Mouse (Mus musculus) forebrain, embryonic 11.5 days (tissue): Measurements from ENCODE around the gene Tmco1. TPM values are rescaled to one million over a fixed set of nuclear protein-coding genes. Genes with fewer than 3 reads are reported as not detected.
A peak's percentile ranks its signal among the peaks of the same experiment; 100 is the strongest.

Source experiments
- ATAC-seq: fragments of 200-750 bp; cut with Nextera tagmentation; replicated peaks from 2 replicates; pipeline ENCODE4 v1.8.0; 2017; ENCODE audit warnings: moderate TSS enrichment; ENCODE audit not compliant: low FRiP score
- DNase-seq: peaks from one replicate; pipeline ENCODE4 v3.0.0-alpha.2; 2017; ENCODE audit warnings: low spot score
- H3K27ac ChIP-seq: fragments of 300-500 bp; sonication (generic); 2 replicates; pipeline ENCODE4 v1.5.1; 2014; ENCODE audit warnings: low read depth, low read length
- H3K27me3 ChIP-seq: fragments of 300-500 bp; sonication (generic); 2 replicates; pipeline ENCODE4 v1.6.1; 2014; ENCODE audit warnings: mild to moderate bottlenecking, low read length, mixed read lengths; ENCODE audit not compliant: control insufficient read depth, insufficient read depth
- H3K36me3 ChIP-seq: fragments of 300-500 bp; sonication (generic); 2 replicates; pipeline ENCODE4 v1.6.1; 2014; ENCODE audit warnings: mild to moderate bottlenecking, low read length, moderate library complexity, mixed read lengths; ENCODE audit not compliant: control insufficient read depth, insufficient read depth
- H3K4me1 ChIP-seq: fragments of 300-500 bp; sonication (generic); replicated peaks from 2 replicates; pipeline ENCODE4 v1.6.1; 2014; ENCODE audit warnings: low read length, mixed read lengths; ENCODE audit not compliant: control insufficient read depth, insufficient read depth
- H3K4me2 ChIP-seq: fragments of 300-500 bp; sonication (generic); 2 replicates; pipeline ENCODE4 v1.6.1; 2014; ENCODE audit warnings: low read depth, mild to moderate bottlenecking, low read length, moderate library complexity, mixed read lengths; ENCODE audit not compliant: severe bottlenecking
- H3K4me3 ChIP-seq: fragments of 300-500 bp; sonication (generic); 2 replicates; pipeline ENCODE4 v1.5.1; 2014; ENCODE audit warnings: low read depth, low read length
- H3K9ac ChIP-seq: fragments of 300-500 bp; sonication (generic); 2 replicates; pipeline ENCODE4 v1.6.1; 2014; ENCODE audit warnings: low read length
- H3K9me3 ChIP-seq: fragments of 300-500 bp; sonication (generic); 2 replicates; pipeline ENCODE4 v1.6.1; 2016; ENCODE audit warnings: low read length, mixed read lengths; ENCODE audit not compliant: control insufficient read depth
- WGBS: fragments of 180-500 bp; shearing (Covaris S2); extraction: QIAGEN DNeasy Blood & Tissue Kit; methylation state at CpG from one replicate; pipeline ENCODE4 v1.1.7; 2014; 5-methylcytosine and 5-hydroxymethylcytosine counted together
- polyA plus RNA-seq: library from polyadenylated mRNA; unstranded; fragments of >200 nt; fragmentation: Nextera tagmentation; extraction: Ambion mirVana; gene quantifications from 2 replicates; pipeline ENCODE4 v1.2.1, GENCODE M21; 2014

The Tmco1 gene
- polyA plus RNA-seq, 1 experiment from 2014 or later = 75.2 TPM

GRCm38 (mm10) chr1:167365808-167366207 lies 57.6 kb downstream of the Tmco1 start:
- DNase-seq (no peak), ATAC-seq (no peak)
- no peak overlapping the region for H3K4me3 ChIP-seq
- H3K36me3 ChIP-seq = no peaks in the 10 kb centered on the region
- no peaks in the 10 kb centered on the region for H3K9me3 ChIP-seq
- no peaks in the 10 kb centered on the region for H3K27me3 ChIP-seq
- H3K27ac ChIP-seq = no peak overlapping the region
- WGBS = 96% methylated on average over 7 of the region's 7 CpGs
- H3K9ac ChIP-seq = no peak overlapping the region
- no peak overlapping the region for H3K4me2 ChIP-seq
- no peaks in the 10 kb centered on the region for H3K4me1 ChIP-seq

- Histone ChIP-seq H3K4me2 (no peak overlapping the region), H3K27me3 (no peaks in the 10 kb centered on the region), H3K36me3 (no peaks in the 10 kb centered on the region), H3K4me1 (no peaks in the 10 kb centered on the region), H3K27ac (no peak overlapping the region), H3K9ac (no peak overlapping the region), H3K9me3 (no peaks in the 10 kb centered on the region), H3K4me3 (no peak overlapping the region)
- no peak for DNase-seq
- 90% methylated on average over 6 of the region's 6 CpGs for WGBS
- ATAC-seq = no peak
These were observed 58.4 kb downstream of the Tmco1 start for GRCm38 (mm10) chr1:167366621-167367020.

- Histone ChIP-seq H3K9me3 (no peaks in the 10 kb centered on the region), H3K9ac (no peak overlapping the region), H3K27me3 (no peaks in the 10 kb centered on the region), H3K4me3 (no peak overlapping the region), H3K4me2 (no peak overlapping the region), H3K36me3 (no peaks in the 10 kb centered on the region), H3K4me1 (no peaks in the 10 kb centered on the region), H3K27ac (no peak overlapping the region)
- WGBS = 90% methylated on average over 4 of the region's 4 CpGs
- ATAC-seq = no peak
- no peak for DNase-seq
These were observed 59.8 kb downstream of the Tmco1 start for GRCm38 (mm10) chr1:167368018-167368417.

- no peak overlapping the region for H3K4me2 ChIP-seq
- no peak for DNase-seq
- no peak for ATAC-seq
- no peaks in the 10 kb centered on the region for H3K36me3 ChIP-seq
- H3K9me3 ChIP-seq = no peaks in the 10 kb centered on the region
- no peak overlapping the region for H3K9ac ChIP-seq
- WGBS = 84% methylated on average over 7 of the region's 7 CpGs
- H3K27me3 ChIP-seq = no peaks in the 10 kb centered on the region
- no peak overlapping the region for H3K4me3 ChIP-seq
- H3K27ac ChIP-seq = no peak overlapping the region
- no peaks in the 10 kb centered on the region for H3K4me1 ChIP-seq
These were observed 60.3 kb downstream of the Tmco1 start for GRCm38 (mm10) chr1:167368513-167368912.

- peak; percentile 70 for ATAC-seq
- Histone ChIP-seq H3K9me3 (no peaks in the 10 kb centered on the region), H3K27ac (no peak overlapping the region), H3K27me3 (no peaks in the 10 kb centered on the region), H3K4me3 (no peak overlapping the region), H3K9ac (no peak overlapping the region), H3K4me1 (peaks cover 6% of the 10 kb centered on the region; the same call in 1 of the 2 replicates), H3K36me3 (no peaks in the 10 kb centered on the region), H3K4me2 (no peak overlapping the region)
- peak; percentile 90 for DNase-seq
- WGBS = 11% methylated on average over 7 of the region's 7 CpGs
These were observed 61.7 kb downstream of the Tmco1 start for GRCm38 (mm10) chr1:167369905-167370304.

GRCm38 (mm10) chr1:167372739-167373138 lies 64.6 kb downstream of the Tmco1 start:
- DNase-seq (no peak), ATAC-seq (no peak)
- Histone ChIP-seq H3K9me3 (no peaks in the 10 kb centered on the region), H3K27me3 (no peaks in the 10 kb centered on the region), H3K4me3 (no peak overlapping the region), H3K27ac (no peak overlapping the region), H3K4me1 (peaks cover 6% of the 10 kb centered on the region; the same call in 1 of the 2 replicates), H3K4me2 (no peak overlapping the region), H3K36me3 (no peaks in the 10 kb centered on the region), H3K9ac (no peak overlapping the region)
- 93% methylated on average over 7 of the region's 7 CpGs for WGBS

- Histone ChIP-seq H3K4me2 (0 out of 2 replicates have a peak overlapping the region, but pooled peaks have one; percentile 20), H3K27me3 (no peaks in the 10 kb centered on the region), H3K9ac (peak overlapping the region; percentile 24; the same call in 1 of the 2 replicates), H3K36me3 (no peaks in the 10 kb centered on the region), H3K4me1 (peaks cover 6% of the 10 kb centered on the region; the same call in 1 of the 2 replicates), H3K9me3 (no peaks in the 10 kb centered on the region), H3K27ac (no peak overlapping the region), H3K4me3 (no peak overlapping the region)
- WGBS = 22% methylated on average over 15 of the region's 15 CpGs
- ATAC-seq = peak; percentile 55
- peak; percentile 76 for DNase-seq
These were observed 66.0 kb downstream of the Tmco1 start for GRCm38 (mm10) chr1:167374003-167374784.

- Histone ChIP-seq H3K9me3 (no peaks in the 10 kb centered on the region), H3K36me3 (no peaks in the 10 kb centered on the region), H3K27me3 (no peaks in the 10 kb centered on the region), H3K9ac (no peak overlapping the region), H3K27ac (no peak overlapping the region), H3K4me2 (no peak overlapping the region), H3K4me1 (peaks cover 6% of the 10 kb centered on the region; the same call in 1 of the 2 replicates), H3K4me3 (no peak overlapping the region)
- 58% methylated on average over 2 of the region's 2 CpGs for WGBS
- peak; percentile 18; the same call in 1 of the 2 replicates for ATAC-seq
- DNase-seq = no peak
These were observed 66.8 kb downstream of the Tmco1 start for GRCm38 (mm10) chr1:167374942-167375341.

GRCm38 (mm10) chr1:167378019-167378418 lies 69.8 kb downstream of the Tmco1 start:
- Histone ChIP-seq H3K27me3 (no peaks in the 10 kb centered on the region), H3K4me1 (peaks cover 6% of the 10 kb centered on the region; the same call in 1 of the 2 replicates), H3K4me3 (no peak overlapping the region), H3K27ac (no peak overlapping the region), H3K36me3 (no peaks in the 10 kb centered on the region), H3K4me2 (no peak overlapping the region), H3K9me3 (no peaks in the 10 kb centered on the region), H3K9ac (no peak overlapping the region)
- no peak for DNase-seq
- WGBS = 71% methylated on average over 6 of the region's 6 CpGs
- no peak for ATAC-seq
